Mouse (Mus musculus) CH12.LX (cell line): Measurements from ENCODE around the gene Gm17334. TPM values are rescaled to one million over a fixed set of nuclear protein-coding genes. Genes with fewer than 3 reads are reported as not detected.

Experiments used
- DNase-seq: peaks from one replicate; pipeline ENCODE4 v3.0.0-alpha.2; 2013; ENCODE audit errors: extremely low read depth
- H3K27ac ChIP-seq: 2 replicates; pipeline ENCODE4 v1.5.1; 2012; ENCODE audit warnings: low read depth, mild to moderate bottlenecking, control low read depth, moderate library complexity; ENCODE audit not compliant: insufficient read depth
- H3K27me3 ChIP-seq: replicated peaks from 2 replicates; pipeline ENCODE3; 2012; ENCODE audit warnings: inconsistent platforms
- H3K36me3 ChIP-seq, 2 experiments: replicated peaks in 1 of 2; 2 replicates each; pipeline versions ENCODE3 to v1.6.1; 2012; ENCODE audit warnings: inconsistent platforms in 1 of 2, low read length in 1 of 2, mild to moderate bottlenecking in 1 of 2, mixed read lengths in 1 of 2, moderate library complexity in 1 of 2; ENCODE audit not compliant: control insufficient read depth in 1 of 2, insufficient read depth in 1 of 2
- H3K4me1 ChIP-seq, 2 experiments: 2 replicates each; pipeline ENCODE4 v1.6.1; 2012; ENCODE audit warnings: inconsistent platforms in 1 of 2, moderate library complexity in 1 of 2; ENCODE audit not compliant: insufficient read depth in 2 of 2, control insufficient read depth in 1 of 2
- H3K4me2 ChIP-seq: 2 replicates; pipeline ENCODE4 v1.6.1; 2012; ENCODE audit warnings: low read depth, mild to moderate bottlenecking, control low read depth; ENCODE audit not compliant: poor library complexity, insufficient read depth, severe bottlenecking
- H3K4me3 ChIP-seq, 3 experiments: fragments of 150-350 bp in 1 of 3; sonication (generic) in 1 of 3; replicated peaks in 1 of 3; 2 replicates each; pipeline versions ENCODE3 to v1.5.1; 2011 to 2012; ENCODE audit warnings: low read depth in 2 of 3, low read length in 2 of 3, mild to moderate bottlenecking in 2 of 3, moderate library complexity in 2 of 3, control low read depth in 1 of 3, improper control_type of control experiment in 1 of 3, inconsistent platforms in 1 of 3, mixed read lengths in 1 of 3; ENCODE audit not compliant: poor library complexity in 1 of 3
- H3K79me2 ChIP-seq: replicated peaks from 2 replicates; pipeline ENCODE4 v1.6.1; 2012; ENCODE audit warnings: mild to moderate bottlenecking, moderate library complexity; ENCODE audit not compliant: control insufficient read depth, poor library complexity, insufficient read depth, severe bottlenecking; ENCODE audit errors: extremely low read depth
- H3K9ac ChIP-seq: 2 replicates; pipeline ENCODE4 v1.6.1; 2012; ENCODE audit warnings: low read depth, mild to moderate bottlenecking, control low read depth, moderate library complexity; ENCODE audit not compliant: insufficient read depth
- H3K9me3 ChIP-seq: replicated peaks from 2 replicates; pipeline ENCODE3; 2012; ENCODE audit warnings: low read length, inconsistent platforms, mixed read lengths
- BHLHE40 ChIP-seq: IDR thresholded peaks from 2 replicates; pipeline ENCODE4 v1.6.1; 2011; ENCODE audit warnings: mild to moderate bottlenecking, low read depth, low read length, improper control_type of control experiment
- CHD1 ChIP-seq: IDR thresholded peaks from 2 replicates; pipeline ENCODE4 v1.6.1; 2012; ENCODE audit warnings: low read depth, low read length, improper control_type of control experiment, inconsistent platforms
- CHD2 ChIP-seq: IDR thresholded peaks from 2 replicates; pipeline ENCODE4 v1.6.1; 2011; ENCODE audit warnings: low read length, improper control_type of control experiment
- CTCF ChIP-seq, 2 experiments: IDR thresholded peaks in 1 of 2; conservative IDR thresholded peaks in 1 of 2; 2 replicates each; pipeline ENCODE4 v1.5.1; 2011 to 2012; ENCODE audit warnings: low read depth in 2 of 2, low read length in 2 of 2, improper control_type of control experiment in 1 of 2, inconsistent platforms in 1 of 2, mild to moderate bottlenecking in 1 of 2, moderate library complexity in 1 of 2
- E2F4 ChIP-seq: IDR thresholded peaks from 2 replicates; pipeline ENCODE4 v1.6.1; 2011; ENCODE audit warnings: low read depth, low read length, improper control_type of control experiment; ENCODE audit not compliant: insufficient replicate concordance
- EP300 ChIP-seq: IDR thresholded peaks from 2 replicates; pipeline ENCODE4 v1.6.1; 2011; ENCODE audit warnings: low read length, improper control_type of control experiment
- ETS1 ChIP-seq: conservative IDR thresholded peaks from 2 replicates; pipeline ENCODE4 v1.6.1; 2012; ENCODE audit warnings: low read depth, mild to moderate bottlenecking, inconsistent platforms, low read length, improper control_type of control experiment, moderate library complexity
- GABPA ChIP-seq: IDR thresholded peaks from 2 replicates; pipeline ENCODE4 v1.6.1; 2012; ENCODE audit warnings: low read depth, low read length, improper control_type of control experiment, inconsistent platforms; ENCODE audit not compliant: insufficient replicate concordance
- IRF4 ChIP-seq: IDR thresholded peaks from 2 replicates; pipeline ENCODE4 v1.6.1; 2014; ENCODE audit warnings: low read depth, mild to moderate bottlenecking, inconsistent platforms, low read length, improper control_type of control experiment
- JUN ChIP-seq: IDR thresholded peaks from 2 replicates; pipeline ENCODE4 v1.6.1; 2011; ENCODE audit warnings: low read depth, mild to moderate bottlenecking, low read length, improper control_type of control experiment, moderate library complexity; ENCODE audit not compliant: insufficient read depth
- JUND ChIP-seq: conservative IDR thresholded peaks from 2 replicates; pipeline ENCODE4 v1.6.1; 2011; ENCODE audit warnings: low read depth, low read length, improper control_type of control experiment
- KAT2A ChIP-seq: IDR thresholded peaks from 2 replicates; pipeline ENCODE4 v1.6.1; 2012; ENCODE audit warnings: low read length, improper control_type of control experiment, inconsistent platforms; ENCODE audit not compliant: insufficient replicate concordance
- MAFK ChIP-seq: IDR thresholded peaks from 2 replicates; pipeline ENCODE4 v1.6.1; 2011; ENCODE audit warnings: low read length, improper control_type of control experiment; ENCODE audit not compliant: insufficient replicate concordance
- MAX ChIP-seq: IDR thresholded peaks from 2 replicates; pipeline ENCODE4 v1.6.1; 2011; ENCODE audit warnings: low read length, improper control_type of control experiment
- MAZ ChIP-seq: IDR thresholded peaks from 2 replicates; pipeline ENCODE4 v1.6.1; 2012; ENCODE audit warnings: low read depth, mild to moderate bottlenecking, inconsistent platforms, low read length, improper control_type of control experiment, moderate library complexity
- MEF2A ChIP-seq: IDR thresholded peaks from 2 replicates; pipeline ENCODE4 v1.6.1; 2014; ENCODE audit warnings: low read depth, mild to moderate bottlenecking, inconsistent platforms, low read length, improper control_type of control experiment, borderline replicate concordance
- MXI1 ChIP-seq: IDR thresholded peaks from 2 replicates; pipeline ENCODE4 v1.6.1; 2011; ENCODE audit warnings: mild to moderate bottlenecking, low read depth, low read length, improper control_type of control experiment
- MYC ChIP-seq: IDR thresholded peaks from 2 replicates; pipeline ENCODE4 v1.6.1; 2011; ENCODE audit warnings: low read depth, mild to moderate bottlenecking, improper control_type of control experiment, low read length
- NELFE ChIP-seq: IDR thresholded peaks from 2 replicates; pipeline ENCODE4 v1.6.1; 2011; ENCODE audit warnings: low read depth, low read length, improper control_type of control experiment
- NRF1 ChIP-seq: IDR thresholded peaks from 2 replicates; pipeline ENCODE4 v1.6.1; 2014; ENCODE audit warnings: low read depth, mild to moderate bottlenecking, inconsistent platforms, low read length, improper control_type of control experiment, moderate library complexity
- PAX5 ChIP-seq: IDR thresholded peaks from 2 replicates; pipeline ENCODE4 v1.6.1; 2012; ENCODE audit warnings: low read length, inconsistent platforms, mixed read lengths
- POLR2A ChIP-seq: IDR thresholded peaks from 2 replicates; pipeline ENCODE4 v1.6.1; 2011; ENCODE audit warnings: low read depth, mild to moderate bottlenecking, improper control_type of control experiment, low read length
- POLR2AphosphoS2 ChIP-seq: IDR thresholded peaks from 2 replicates; pipeline ENCODE4 v1.6.1; 2011; ENCODE audit warnings: low read depth, low read length, improper control_type of control experiment
- RAD21 ChIP-seq: IDR thresholded peaks from 2 replicates; pipeline ENCODE4 v1.6.1; 2011; ENCODE audit warnings: low read depth, mild to moderate bottlenecking, low read length, improper control_type of control experiment, moderate library complexity
- RCOR1 ChIP-seq: conservative IDR thresholded peaks from 2 replicates; pipeline ENCODE4 v1.6.1; 2012; ENCODE audit warnings: low read depth, mild to moderate bottlenecking, inconsistent platforms, low read length, improper control_type of control experiment
- SIN3A ChIP-seq: IDR thresholded peaks from 2 replicates; pipeline ENCODE4 v1.6.1; 2012; ENCODE audit warnings: low read length, improper control_type of control experiment, inconsistent platforms
- SMC3 ChIP-seq: IDR thresholded peaks from 2 replicates; pipeline ENCODE4 v1.6.1; 2011; ENCODE audit warnings: low read depth, low read length, improper control_type of control experiment
- TCF12 ChIP-seq: IDR thresholded peaks from 2 replicates; pipeline ENCODE4 v1.6.1; 2014; ENCODE audit warnings: low read depth, mild to moderate bottlenecking, inconsistent platforms, low read length, improper control_type of control experiment
- USF1 ChIP-seq: IDR thresholded peaks from 2 replicates; pipeline ENCODE4 v1.6.1; 2014; ENCODE audit warnings: low read depth, mild to moderate bottlenecking, inconsistent platforms, low read length, improper control_type of control experiment
- USF2 ChIP-seq: conservative IDR thresholded peaks from 2 replicates; pipeline ENCODE4 v1.6.1; 2011; ENCODE audit warnings: low read depth, low read length, improper control_type of control experiment
- ZC3H11A ChIP-seq: IDR thresholded peaks from 2 replicates; pipeline ENCODE4 v1.6.1; 2012; ENCODE audit warnings: low read depth, mild to moderate bottlenecking, inconsistent platforms, low read length, improper control_type of control experiment
- ZKSCAN1 ChIP-seq: IDR thresholded peaks from 2 replicates; pipeline ENCODE4 v1.6.1; 2012; ENCODE audit warnings: low read depth, inconsistent platforms, low read length, improper control_type of control experiment, borderline replicate concordance
- ZMIZ1 ChIP-seq: IDR thresholded peaks from 2 replicates; pipeline ENCODE4 v1.6.1; 2012; ENCODE audit warnings: low read depth, mild to moderate bottlenecking, inconsistent platforms, low read length, improper control_type of control experiment
- ZNF384 ChIP-seq: IDR thresholded peaks from 2 replicates; pipeline ENCODE4 v1.6.1; 2012; ENCODE audit warnings: low read depth, low read length, improper control_type of control experiment, inconsistent platforms
- dilution Hi-C: fragments of 300-500 bp; cut with MboI; formaldehyde crosslinking; loops from 2 replicates; pipeline ENCODE4 v1.14.3; 2020; ENCODE audit warnings: low sequenced_read_pairs; ENCODE audit not compliant: extremely low pct_unique_long_range_greater_than_20kb, extremely low pct_ligation_motif_present
- in situ Hi-C: fragments of 300-500 bp; cut with MboI; formaldehyde crosslinking; loops from 3 replicates; pipeline ENCODE4 v1.14.3; 2019; ENCODE audit warnings: low sequenced_read_pairs, low pct_ligation_motif_present, low pct_unique_long_range_greater_than_20kb, mixed read lengths
- polyA plus RNA-seq: library from polyadenylated mRNA; unstranded; fragments of >175 nt; gene quantifications from 2 replicates; pipeline ENCODE4 v1.2.1, GENCODE M21; 2012; ENCODE audit warnings: low read depth; ENCODE audit not compliant: insufficient read length
- total RNA-seq, 2 experiments: library from RNA; depleted of rRNA; stranded (reverse); fragments of 300-350 nt in 1 of 2; fragments of >200 nt in 1 of 2; gene quantifications; 2 replicates each; pipeline ENCODE4 v1.2.3; 2012 to 2014

The Gm17334 gene
- total and polyA plus RNA-seq, 3 experiments = 0.47 to 0.72 TPM; not detected in 1

- no peak for TF ChIP-seq POLR2AphosphoS2
- TF ChIP-seq CHD1 = peak; percentile 91
- peak; percentile 90 for TF ChIP-seq MYC
- peak; percentile 70 for TF ChIP-seq EP300
- TF ChIP-seq ZNF384 = peak; percentile 40; the same call in 1 of the 2 replicates
- 0 out of 2 replicates have a peak, but pooled peaks have one; percentile 19 for TF ChIP-seq JUND
- no peak for TF ChIP-seq ZKSCAN1
- TF ChIP-seq ZMIZ1 = 0 out of 2 replicates have a peak, but pooled peaks have one; percentile 23
- TF ChIP-seq PAX5 = no peak
- TF ChIP-seq GABPA = no peak
- TF ChIP-seq MXI1 = peak; percentile 88
- peak; percentile 84 for TF ChIP-seq MAX
These were observed 21.9 kb upstream of the Gm17334 start (continued) for GRCm38 (mm10) chr11:53794671-53795557.

- peak; percentile 71 for DNase-seq
- Histone ChIP-seq H3K36me3 (no peaks in the 10 kb centered on the region), H3K4me1 (peaks cover 30 to 53% of the 10 kb centered on the region in 2 experiments), H3K4me3 (peak overlapping the region in 2 of 3 experiments; percentile 18 to 46), H3K9ac (peak overlapping the region; percentile 28; the same call in 1 of the 2 replicates), H3K27ac (peak overlapping the region; percentile 91), H3K9me3 (peaks cover 5% of the 10 kb centered on the region), H3K4me2 (peak overlapping the region; percentile 62), H3K79me2 (no peaks in the 10 kb centered on the region), H3K27me3 (no peaks in the 10 kb centered on the region)
- in situ Hi-C loops = no loop called here
- dilution Hi-C loops = no loop called here
- TF ChIP-seq ETS1 (peak; percentile 55), ZKSCAN1 (no peak), RAD21 (no peak), GABPA (no peak), MAZ (no peak), POLR2AphosphoS2 (no peak), CHD2 (peak; percentile 94), MXI1 (no peak), NELFE (peak; percentile 38; the same call in 1 of the 2 replicates), CHD1 (no peak), SIN3A (no peak), PAX5 (no peak), MYC (peak; percentile 48; the same call in 1 of the 2 replicates), NRF1 (no peak), TCF12 (peak; percentile 54; the same call in 1 of the 2 replicates), MEF2A (peak; percentile 67; the same call in 1 of the 2 replicates), SMC3 (peak; percentile 20), POLR2A (no peak), USF2 (no peak), CTCF (conservative IDR thresholded peaks at IDR 0.05 in 1 of 2, IDR thresholded peaks at IDR 0.05 in 1 of 2; ENCODE audit: low read depth in 2 of 2, low read length in 2 of 2) (no peak), KAT2A (0 out of 2 replicates have a peak, but pooled peaks have one; percentile 49), IRF4 (peak; percentile 83), MAFK (no peak), RCOR1 (0 out of 2 replicates have a peak, but pooled peaks have one; percentile 46), E2F4 (no peak), USF1 (no peak), MAX (0 out of 2 replicates have a peak, but pooled peaks have one; percentile 28), BHLHE40 (peak; percentile 55), ZC3H11A (no peak), JUN (no peak), JUND (no peak), EP300 (peak; percentile 64)
These were observed 21.0 kb upstream of the Gm17334 start for GRCm38 (mm10) chr11:53794015-53794414.
